Mouse (Mus musculus) heart, embryonic 12.5 days (tissue): Measurements from ENCODE around the gene Pim3. TPM values are rescaled to one million over a fixed set of nuclear protein-coding genes. Genes with fewer than 3 reads are reported as not detected.
"Not testable (repeated sequence)": the region's sequence is repeated elsewhere in the genome, so short reads cannot be mapped to it uniquely, and the experiment has no call there.

ENCODE experiments used
- ATAC-seq: fragments of 200-750 bp; cut with Nextera tagmentation; 2 replicates; pipeline ENCODE4 v1.8.0; 2017; ENCODE audit warnings: moderate TSS enrichment, moderate library complexity; ENCODE audit not compliant: insufficient number of reproducible peaks, low FRiP score
- H3K27ac ChIP-seq: fragments of 300-500 bp; sonication (generic); 2 replicates; pipeline ENCODE4 v1.5.1; 2016; ENCODE audit warnings: mild to moderate bottlenecking, moderate library complexity; ENCODE audit not compliant: poor library complexity, severe bottlenecking
- H3K27me3 ChIP-seq: fragments of 300-500 bp; sonication (generic); replicated peaks from 2 replicates; pipeline ENCODE4 v1.6.1; 2016; ENCODE audit warnings: mild to moderate bottlenecking, moderate library complexity
- H3K36me3 ChIP-seq: fragments of 300-500 bp; sonication (generic); 2 replicates; pipeline ENCODE4 v1.6.1; 2016; ENCODE audit warnings: mild to moderate bottlenecking, moderate library complexity
- H3K4me1 ChIP-seq: fragments of 300-500 bp; sonication (generic); replicated peaks from 2 replicates; pipeline ENCODE4 v1.6.1; 2016; ENCODE audit warnings: mild to moderate bottlenecking
- H3K4me2 ChIP-seq: fragments of 300-500 bp; sonication (generic); 2 replicates; pipeline ENCODE4 v1.6.1; 2016; ENCODE audit warnings: mild to moderate bottlenecking, moderate library complexity
- H3K4me3 ChIP-seq: fragments of 300-500 bp; sonication (generic); 2 replicates; pipeline ENCODE4 v1.5.1; 2016; ENCODE audit warnings: mild to moderate bottlenecking
- H3K9ac ChIP-seq: fragments of 300-500 bp; sonication (generic); 2 replicates; pipeline ENCODE4 v1.6.1; 2016; ENCODE audit warnings: mild to moderate bottlenecking, moderate library complexity
- H3K9me3 ChIP-seq: fragments of 300-500 bp; sonication (generic); replicated peaks from 2 replicates; pipeline ENCODE4 v1.6.1; 2016; ENCODE audit warnings: mild to moderate bottlenecking, moderate library complexity
- WGBS: fragments of 180-500 bp; shearing (Covaris S2); methylation state at CpG from one replicate; pipeline ENCODE4 v1.1.7; 2016; 5-methylcytosine and 5-hydroxymethylcytosine counted together
- polyA plus RNA-seq: library from polyadenylated mRNA; unstranded; fragments of >200 nt; fragmentation: Nextera tagmentation; extraction: Ambion mirVana; gene quantifications from 2 replicates; pipeline ENCODE4 v1.2.1, GENCODE M21; 2016

The Pim3 gene
- 67.5 and 68.1 TPM in 2 replicates for polyA plus RNA-seq

DNA sequence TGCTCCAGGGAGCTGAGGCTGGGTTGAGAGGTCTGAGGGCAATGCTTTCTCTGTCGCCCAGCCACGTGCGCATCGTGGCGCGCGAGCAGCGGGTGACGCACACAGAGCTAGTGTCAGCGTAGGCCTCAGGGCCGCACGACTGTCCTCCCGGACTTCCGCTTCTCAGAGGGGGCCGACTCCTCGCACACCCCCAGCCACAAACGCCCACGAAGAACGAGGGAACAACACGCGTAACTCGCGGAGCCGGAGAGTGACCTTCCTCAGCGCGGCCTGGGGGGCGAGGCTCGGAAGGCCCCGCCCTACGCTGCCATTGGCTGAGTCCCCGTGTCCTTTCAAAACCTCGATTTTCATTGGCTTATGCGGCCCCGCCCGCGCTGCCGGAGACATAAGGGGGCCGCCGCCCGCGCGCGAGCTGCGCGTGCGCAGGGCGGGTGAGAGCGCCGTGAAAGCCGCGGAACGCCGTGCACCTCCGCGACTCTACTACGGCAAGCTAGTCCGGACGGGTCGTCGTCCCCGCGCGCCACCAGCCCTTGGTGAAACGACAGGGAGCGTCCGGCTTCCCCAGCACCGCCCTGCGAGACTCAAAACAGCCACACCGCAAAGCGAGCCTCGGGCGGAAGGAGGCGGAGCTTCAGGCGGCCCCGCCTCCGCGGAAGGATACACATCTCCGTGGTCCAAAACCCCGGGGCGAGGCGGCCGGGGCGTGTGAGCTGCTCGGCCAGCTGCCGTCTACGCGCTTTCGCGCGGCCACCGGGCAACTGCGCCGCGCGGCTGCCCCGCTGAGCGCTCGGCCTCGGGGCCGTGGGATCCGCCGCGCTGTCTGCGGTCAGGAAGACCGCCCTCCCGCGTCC lies at the start of gene Pim3:
Gene Pim3, plus strand, starts transcription at position 415 of the 851 bp plus-strand sequence.
- WGBS: under 1% methylated on average over 107 of the region's 107 CpGs
- Histone ChIP-seq H3K27ac (peak within 1 kb of the TSS; percentile 92), H3K27me3 (no peaks in the 10 kb centered on the region), H3K4me3 (peak within 1 kb of the TSS; percentile 89), H3K9ac (peak within 1 kb of the TSS; percentile 95), H3K4me2 (peak within 1 kb of the TSS; percentile 96), H3K36me3 (peaks cover 29% of the 10 kb centered on the region), H3K9me3 (no peaks in the 10 kb centered on the region), H3K4me1 (peaks cover 46% of the 10 kb centered on the region)
- peak; percentile 87 for ATAC-seq

DNA sequence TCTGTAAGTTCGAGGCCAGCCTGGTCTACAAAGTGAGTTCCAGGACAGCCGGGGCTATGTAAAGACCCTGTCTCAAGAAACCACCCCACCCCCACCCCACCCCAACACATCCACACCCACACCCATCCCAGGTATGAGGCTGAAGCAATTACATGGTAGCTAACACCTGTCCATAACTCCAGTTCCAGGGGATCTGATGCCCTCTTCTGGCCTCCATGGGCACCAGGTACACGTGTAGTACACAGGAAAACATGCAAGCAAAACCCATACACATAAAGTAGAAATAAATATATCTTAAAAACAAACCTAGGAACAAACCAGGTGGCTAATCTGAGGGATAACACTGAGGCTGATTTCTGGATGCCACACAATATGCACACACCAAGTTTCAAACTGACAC lies 48.7 kb upstream of the Pim3 start:
- no peak overlapping the region for H3K27ac ChIP-seq
- no peak overlapping the region for H3K4me3 ChIP-seq
- no peak overlapping the region for H3K9ac ChIP-seq
- H3K27me3 ChIP-seq: no peaks in the 10 kb centered on the region
- 87% methylated on average over 3 of the region's 3 CpGs for WGBS
- no peak overlapping the region for H3K4me2 ChIP-seq
- H3K4me1 ChIP-seq: peaks cover under 1% of the 10 kb centered on the region; the same call in 1 of the 2 replicates
- peaks cover 68% of the 10 kb centered on the region for H3K36me3 ChIP-seq
- ATAC-seq: no peak
- H3K9me3 ChIP-seq: no peaks in the 10 kb centered on the region

DNA sequence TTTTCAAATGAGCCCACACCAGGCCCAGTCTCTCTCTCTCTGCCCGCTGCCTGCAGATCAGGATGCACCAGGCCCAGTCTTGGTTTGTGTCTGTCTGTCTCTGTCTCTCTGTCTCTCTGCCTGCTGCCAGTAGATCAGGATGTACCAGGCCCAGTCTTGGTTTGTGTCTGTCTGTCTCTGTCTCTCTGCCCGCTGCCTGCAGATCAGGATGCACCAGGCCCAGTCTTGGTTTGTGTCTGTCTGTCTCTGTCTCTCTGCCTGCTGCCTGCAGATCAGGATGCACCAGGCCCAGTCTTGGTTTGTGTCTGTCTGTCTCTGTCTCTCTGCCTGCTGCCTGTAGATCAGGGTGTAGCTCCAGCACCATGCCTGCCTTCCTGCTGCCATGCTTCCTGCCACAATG lies 48.1 kb upstream of the Pim3 start:
- 100% methylated on average over 2 of the region's 2 CpGs for WGBS
- not testable (repeated sequence) for ATAC-seq, H3K9me3 ChIP-seq, H3K27me3 ChIP-seq, H3K4me2 ChIP-seq, H3K27ac ChIP-seq, H3K4me3 ChIP-seq, H3K4me1 ChIP-seq, H3K9ac ChIP-seq
- H3K36me3 ChIP-seq: peaks cover 64% of the 10 kb centered on the region

DNA sequence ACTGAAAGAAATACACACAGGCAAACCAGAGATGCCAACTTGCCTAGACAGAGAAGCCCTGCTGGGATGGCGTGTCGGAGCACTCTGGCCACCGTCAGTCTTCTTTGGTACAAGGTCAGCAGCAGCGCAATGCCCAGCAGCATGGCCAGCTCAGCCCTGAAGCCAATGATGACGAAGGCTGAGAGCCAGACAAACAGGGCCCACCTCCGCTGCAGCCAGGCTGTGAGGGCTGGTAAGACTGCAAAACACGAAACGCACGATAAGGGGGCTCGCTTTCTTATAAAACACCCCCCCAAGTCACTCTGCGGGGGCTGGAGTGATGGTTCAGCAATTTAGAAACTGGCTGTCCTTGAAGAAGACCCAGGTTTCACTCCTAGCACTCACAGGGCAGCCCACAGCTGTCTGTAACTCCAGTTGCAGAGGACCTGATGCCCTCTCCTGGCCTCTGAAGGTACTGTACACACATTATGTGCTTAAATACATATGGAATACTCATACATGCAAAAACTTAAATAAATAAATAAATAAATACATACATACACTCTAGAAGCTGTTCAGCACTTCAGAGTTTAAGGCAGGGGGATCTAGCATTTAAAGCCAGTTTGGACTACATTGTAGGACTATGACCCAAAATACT lies 47.5 kb upstream of the Pim3 start:
- H3K4me1 ChIP-seq: peaks cover 5% of the 10 kb centered on the region; the same call in 1 of the 2 replicates
- H3K36me3 ChIP-seq: peaks cover 57% of the 10 kb centered on the region
- H3K4me2 ChIP-seq: no peak overlapping the region
- H3K9ac ChIP-seq: no peak overlapping the region
- no peak overlapping the region for H3K4me3 ChIP-seq
- H3K9me3 ChIP-seq: no peaks in the 10 kb centered on the region
- H3K27ac ChIP-seq: no peak overlapping the region
- no peaks in the 10 kb centered on the region for H3K27me3 ChIP-seq
- 93% methylated on average over 11 of the region's 11 CpGs for WGBS
- ATAC-seq: no peak

DNA sequence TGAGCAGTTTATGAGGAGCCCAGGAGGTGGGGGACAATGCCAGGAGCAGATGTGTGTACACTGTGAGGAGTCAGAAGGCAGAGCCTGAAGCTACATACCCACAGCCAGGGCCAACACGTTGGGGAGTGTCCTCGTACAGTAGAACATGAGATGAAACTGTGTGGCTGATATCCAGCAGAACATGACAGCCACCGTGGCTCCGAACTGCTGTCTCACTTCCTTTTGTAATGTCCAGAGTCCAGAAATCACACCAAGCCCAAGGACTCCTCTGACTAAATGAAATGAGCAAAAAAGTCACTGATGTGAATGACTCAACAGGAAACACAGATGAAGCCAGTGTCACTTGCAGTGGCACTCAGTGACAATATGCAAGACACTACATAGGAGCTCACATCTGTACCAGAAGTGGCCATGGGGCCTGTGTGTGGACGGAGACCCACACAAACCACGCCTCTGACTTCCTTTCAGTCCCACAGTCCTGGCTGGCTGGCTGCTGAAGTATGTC lies 46.7 kb upstream of the Pim3 start:
- H3K27ac ChIP-seq: no peak overlapping the region
- no peak for ATAC-seq
- H3K9me3 ChIP-seq: no peaks in the 10 kb centered on the region
- H3K27me3 ChIP-seq: no peaks in the 10 kb centered on the region
- H3K36me3 ChIP-seq: peaks cover 56% of the 10 kb centered on the region
- H3K4me2 ChIP-seq: no peak overlapping the region
- H3K9ac ChIP-seq: no peak overlapping the region
- H3K4me3 ChIP-seq: no peak overlapping the region
- peaks cover 9% of the 10 kb centered on the region for H3K4me1 ChIP-seq
- WGBS: 85% methylated on average over 6 of the region's 6 CpGs

DNA sequence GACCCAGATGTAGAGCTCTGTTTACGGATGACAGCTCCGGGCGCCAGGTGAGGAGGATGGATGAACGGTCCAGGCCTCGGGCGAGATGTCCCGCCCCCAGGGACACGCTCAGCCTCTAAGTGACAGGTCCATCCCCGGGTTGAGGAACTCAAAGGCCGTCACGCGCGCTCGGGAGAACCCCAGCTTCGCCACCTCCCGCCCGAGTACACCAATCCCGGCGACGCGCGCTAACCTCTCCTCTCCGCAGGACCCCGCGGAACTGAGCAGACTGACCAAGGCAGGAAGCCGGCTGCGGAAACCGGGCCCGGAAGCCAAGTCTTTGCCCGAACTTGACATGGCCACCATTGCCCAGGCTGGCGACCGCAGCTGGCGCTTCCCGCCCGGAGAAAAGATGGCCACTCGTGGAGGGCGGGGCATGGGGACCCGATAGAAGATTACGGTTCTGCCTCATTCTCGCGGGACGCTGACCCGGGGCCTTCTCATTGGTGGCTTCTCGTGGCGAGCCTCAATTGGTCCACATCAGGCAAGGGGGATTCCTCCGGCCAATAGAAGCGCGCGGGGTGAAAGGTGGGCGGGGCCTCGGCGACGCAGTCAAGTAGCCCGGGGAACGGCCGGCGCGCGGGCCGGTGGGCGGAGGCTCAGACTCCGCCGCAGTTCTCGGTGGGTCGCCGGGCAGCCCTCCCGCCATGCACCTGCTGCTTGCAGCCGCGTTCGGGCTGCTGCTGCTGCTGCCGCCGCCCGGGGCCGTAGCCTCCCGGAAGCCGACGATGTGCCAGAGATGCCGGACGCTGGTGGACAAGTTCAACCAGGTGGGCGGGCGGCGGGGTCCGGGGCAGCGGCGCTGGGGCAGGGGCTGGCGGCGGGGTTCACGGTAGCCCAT lies 42.7 kb upstream of the Pim3 start, which contains the start of the genes Alg12 and Creld2:
Gene Alg12, minus strand, starts transcription at position 293 of the 880 bp plus-strand sequence.
Gene Creld2, plus strand, starts transcription at position 621 of the 880 bp plus-strand sequence.
- Histone ChIP-seq H3K4me2 (peak within 1 kb of the TSS; percentile 95), H3K36me3 (peaks cover 54% of the 10 kb centered on the region), H3K4me3 (peak within 1 kb of the TSS; percentile 97), H3K27me3 (no peaks in the 10 kb centered on the region), H3K27ac (peak within 1 kb of the TSS; percentile 46), H3K9ac (peak within 1 kb of the TSS; percentile 92), H3K4me1 (peaks cover 21% of the 10 kb centered on the region), H3K9me3 (no peaks in the 10 kb centered on the region)
- under 1% methylated on average over 88 of the region's 88 CpGs for WGBS
- ATAC-seq: peak; percentile 99

DNA sequence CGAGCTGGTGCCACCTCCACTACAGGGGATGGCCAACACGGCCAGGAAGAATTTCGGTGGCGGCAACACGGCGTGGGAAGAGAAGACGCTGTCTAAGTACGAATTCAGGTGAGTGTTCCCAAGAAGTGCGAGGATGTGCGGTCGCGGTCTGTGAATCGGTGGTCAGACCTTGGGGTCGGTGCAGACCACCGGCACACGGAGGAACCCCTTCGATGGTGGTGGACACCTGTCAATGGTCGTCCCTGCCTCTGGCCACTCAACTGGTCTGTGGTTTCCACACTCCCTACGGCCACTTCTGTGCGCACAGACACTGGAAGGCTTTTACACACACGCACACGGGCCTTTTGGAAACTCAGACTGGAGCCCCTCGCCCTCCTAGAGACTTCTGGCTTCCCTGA lies 42.1 kb upstream of the Pim3 start:
- H3K36me3 ChIP-seq: peaks cover 54% of the 10 kb centered on the region

DNA sequence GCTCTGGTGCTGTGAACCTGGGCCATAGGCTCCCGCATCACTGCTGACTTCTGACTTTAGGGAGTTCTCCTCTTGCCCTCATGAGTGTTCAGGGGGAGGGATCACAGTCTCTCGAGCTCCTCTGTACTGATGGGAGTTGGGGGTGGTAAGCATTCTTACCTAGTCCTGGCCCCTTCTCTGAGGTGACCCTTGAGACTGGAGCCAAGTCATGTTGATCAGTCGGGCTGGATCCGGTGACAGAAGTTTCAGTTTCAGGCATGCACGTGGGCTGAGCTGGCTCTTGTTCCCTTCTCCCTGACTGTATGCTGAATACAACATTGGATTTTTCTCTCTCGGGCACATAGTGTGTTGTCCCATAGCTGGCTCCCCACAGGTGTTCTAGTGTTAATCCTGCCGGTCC lies 40.6 kb upstream of the Pim3 start:
- Histone ChIP-seq H3K27me3 (no peaks in the 10 kb centered on the region), H3K4me2 (no peak overlapping the region), H3K4me3 (no peak overlapping the region), H3K27ac (no peak overlapping the region), H3K36me3 (peaks cover 54% of the 10 kb centered on the region), H3K9ac (no peak overlapping the region), H3K4me1 (peaks cover 21% of the 10 kb centered on the region), H3K9me3 (no peaks in the 10 kb centered on the region)
- 84% methylated on average over 7 of the region's 7 CpGs for WGBS
- no peak for ATAC-seq

More for the DNA sequence above, 42.1 kb upstream of the Pim3 start:
- Histone ChIP-seq H3K27me3 (no peaks in the 10 kb centered on the region), H3K9me3 (no peaks in the 10 kb centered on the region), H3K4me2 (peak overlapping the region; percentile 95), H3K9ac (peak overlapping the region; percentile 92), H3K27ac (no peak overlapping the region), H3K4me3 (peak overlapping the region; percentile 97), H3K4me1 (peaks cover 21% of the 10 kb centered on the region)
- 1% methylated on average over 23 of the region's 23 CpGs for WGBS
- ATAC-seq: no peak

DNA sequence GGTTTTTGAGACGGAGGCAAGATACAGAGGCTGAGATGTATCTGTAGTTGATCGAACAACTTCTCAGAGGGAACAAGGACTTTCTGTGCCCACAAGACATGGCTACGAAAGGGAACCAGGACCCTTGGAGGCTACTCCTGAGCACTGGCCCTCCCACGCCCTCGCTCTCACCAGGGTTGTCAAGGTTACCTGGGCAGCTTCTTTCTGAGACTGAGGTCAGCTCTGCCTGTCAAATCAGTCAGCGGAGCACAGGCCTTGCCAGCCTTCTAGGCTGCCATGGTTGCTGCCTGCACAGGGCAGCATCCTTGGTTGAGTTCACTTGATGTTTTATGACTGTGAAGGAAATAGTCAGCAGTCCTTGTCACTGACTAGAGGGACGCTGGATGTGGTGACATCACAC lies 39.5 kb upstream of the Pim3 start:
- Histone ChIP-seq H3K36me3 (peaks cover 48% of the 10 kb centered on the region), H3K4me1 (peaks cover 21% of the 10 kb centered on the region), H3K4me2 (no peak overlapping the region), H3K9ac (no peak overlapping the region), H3K27me3 (no peaks in the 10 kb centered on the region), H3K4me3 (no peak overlapping the region), H3K9me3 (no peaks in the 10 kb centered on the region), H3K27ac (no peak overlapping the region)
- no peak for ATAC-seq
- WGBS: 90% methylated on average over 7 of the region's 7 CpGs

DNA sequence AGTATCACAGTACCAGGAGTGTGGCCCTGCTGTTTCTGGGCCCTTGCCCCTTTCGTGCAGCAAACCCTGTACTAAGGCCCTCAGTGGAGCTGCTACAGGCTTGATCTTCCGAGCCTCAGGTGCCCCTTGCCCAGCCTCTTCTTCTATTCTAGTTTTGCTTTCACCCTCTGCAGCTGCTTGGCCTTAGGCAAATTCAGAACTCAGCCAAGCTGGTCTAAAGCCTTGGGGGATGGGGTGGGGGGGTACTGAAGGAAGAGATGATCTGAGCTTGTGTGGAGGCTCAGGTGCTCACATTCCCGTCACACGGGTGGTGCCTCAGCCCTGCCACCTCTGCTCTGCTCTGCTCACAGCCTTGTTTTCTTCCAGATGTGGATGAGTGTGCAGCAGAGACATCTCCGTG lies 38.6 kb upstream of the Pim3 start:
- Histone ChIP-seq H3K4me2 (no peak overlapping the region), H3K27me3 (no peaks in the 10 kb centered on the region), H3K4me1 (peaks cover 19% of the 10 kb centered on the region), H3K36me3 (peaks cover 48% of the 10 kb centered on the region), H3K4me3 (no peak overlapping the region), H3K9ac (no peak overlapping the region), H3K27ac (no peak overlapping the region), H3K9me3 (no peaks in the 10 kb centered on the region)
- WGBS: 87% methylated on average over 5 of the region's 5 CpGs
- ATAC-seq: no peak
